Mouse (Mus musculus): ENCODE data around the gene Grk3. TPM values are rescaled to one million over a fixed set of nuclear protein-coding genes. Genes with fewer than 3 reads are reported as not detected.

Gene Grk3
- total RNA-seq, 2 experiments from 2014 or later = 69.8 to 71.7 TPM

- no peak for DNase-seq (ENCODE audit: extremely low spot score in 1 of 2, low spot score in 2 of 2)
- intact Hi-C loops (cut with DNase I) = no loop called here
Measured at GRCm38 (mm10) chr5:112893462-112894060, 122.0 kb downstream of the Grk3 start.

GRCm38 (mm10) chr5:112892411-112892810 lies 123.2 kb downstream of the Grk3 start:
- intact Hi-C loops (cut with DNase I) = no loop called here
- DNase-seq (ENCODE audit: extremely low spot score in 1 of 2, low spot score in 2 of 2) = no peak

- intact Hi-C loops (cut with DNase I) = no loop called here
- no peak for DNase-seq (ENCODE audit: extremely low spot score in 1 of 2, low spot score in 2 of 2)
Measured at GRCm38 (mm10) chr5:112888651-112889050, 126.9 kb downstream of the Grk3 start.

GRCm38 (mm10) chr5:112886687-112887491 lies 128.7 kb downstream of the Grk3 start:
- peak in 1 of 2 experiments; percentile 63 for DNase-seq (ENCODE audit: extremely low spot score in 1 of 2, low spot score in 2 of 2)

GRCm38 (mm10) chr5:112877391-112878115 lies 138.0 kb downstream of the Grk3 start:
- intact Hi-C loops (cut with DNase I) = no loop called here
- peak in 1 of 2 experiments; percentile 46 for DNase-seq (ENCODE audit: extremely low spot score in 1 of 2, low spot score in 2 of 2)

More at GRCm38 (mm10) chr5:112886687-112887491, 128.7 kb downstream of the Grk3 start:
- intact Hi-C loops (cut with DNase I) = no loop called here

- intact Hi-C loops (cut with DNase I) = no loop called here
- peak; percentile 47 to 63 for DNase-seq (ENCODE audit: extremely low spot score in 1 of 2, low spot score in 2 of 2)
Measured at GRCm38 (mm10) chr5:112876846-112877390, 138.7 kb downstream of the Grk3 start.

- DNase-seq (ENCODE audit: extremely low spot score in 1 of 2, low spot score in 2 of 2) = no peak
- intact Hi-C loops (cut with DNase I) = loop anchor here (5.0 kb wide), 1 partner anchor 204 kb away; no protein-coding TSS in a partner anchor
Measured at GRCm38 (mm10) chr5:112872999-112873398, 142.6 kb downstream of the Grk3 start.

GRCm38 (mm10) chr5:112870729-112871128 lies 144.9 kb downstream of the Grk3 start:
- peak; percentile 71 to 79 for DNase-seq (ENCODE audit: extremely low spot score in 1 of 2, low spot score in 2 of 2)
- intact Hi-C loops (cut with DNase I) = loop anchor here (1.0 to 5.0 kb wide), 2 partner anchors 184 to 207 kb away; no protein-coding TSS in a partner anchor

GRCm38 (mm10) chr5:112868620-112869019 lies 147.0 kb downstream of the Grk3 start:
- intact Hi-C loops (cut with DNase I) = loop anchor here (10.0 kb wide), 2 partner anchors 394 to 434 kb away; no protein-coding TSS in a partner anchor
- no peak for DNase-seq (ENCODE audit: extremely low spot score in 1 of 2, low spot score in 2 of 2)

GRCm38 (mm10) chr5:112864719-112865367 lies 150.7 kb downstream of the Grk3 start:
- DNase-seq (ENCODE audit: extremely low spot score in 1 of 2, low spot score in 2 of 2) = peak in 1 of 2 experiments; percentile 76
- intact Hi-C loops (cut with DNase I) = loop anchor here (10.0 kb wide), 2 partner anchors 390 to 430 kb away; no protein-coding TSS in a partner anchor

Other genes with a start within 250 kb of the Grk3 start
- 1 to 10 TPM; 5.1 to 5.4 TPM for gene Myo18b, start 119.4 kb downstream of the Grk3 start, total RNA-seq (2021)
- not detected for gene Crybb2, start 54.3 kb upstream of the Grk3 start, total RNA-seq (2021)
- gene Crybb3, start 65.8 kb upstream of the Grk3 start, total RNA-seq (2021) = 1 to 10 TPM; 1.6 to 3.4 TPM
- 10 to 100 TPM; 63.4 to 65.6 TPM for gene 2900026A02Rik, start 205.4 kb upstream of the Grk3 start, total RNA-seq (2021)
- not detected for gene Tmem211, start 211.1 kb upstream of the Grk3 start, total RNA-seq (2021)